Mouse (Mus musculus): Measurements from ENCODE around the gene Jak3.

- TF ChIP-seq CTCF (IDR thresholded peaks at IDR 0.05; ENCODE audit: insufficient read depth, low read depth, low read length) (no peak), POLR2A (IDR thresholded peaks at IDR 0.05; ENCODE audit: insufficient read depth, low read depth, low read length) (no peak)
Observed at GRCm38 (mm10) chr8:71684701-71685100, 8.6 kb downstream of the Jak3 start.
